Mouse (Mus musculus): ENCODE data around the gene Mrpl14.

Mrpl14 gene

DNA sequence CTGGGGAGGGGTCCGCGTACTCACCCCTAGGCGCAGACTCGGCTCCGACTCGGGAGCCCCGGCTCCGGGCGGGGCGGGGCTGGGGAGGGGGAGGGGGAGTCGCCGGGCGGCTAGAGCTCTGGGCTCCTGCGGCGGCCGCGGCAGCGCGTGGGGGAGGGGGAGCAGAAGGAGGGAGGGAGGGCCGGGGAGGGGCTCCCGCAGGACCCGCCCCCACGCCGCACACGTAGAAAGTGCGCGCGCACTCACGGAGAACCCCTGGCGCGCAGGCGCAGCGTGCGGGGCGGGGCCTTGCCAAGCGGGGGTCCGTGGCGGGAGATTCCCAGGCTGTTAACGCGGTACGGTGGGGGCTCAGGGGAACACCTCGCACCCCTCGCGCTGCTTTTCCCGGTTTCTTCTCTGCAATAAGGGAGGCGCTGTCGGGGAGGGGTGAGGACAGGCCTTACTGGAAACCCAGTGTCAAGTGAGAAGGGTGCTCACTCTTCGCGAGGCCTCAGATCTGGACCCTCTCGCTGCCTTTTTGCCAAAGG lies at the start of gene Mrpl14:
Mrpl14 (plus strand) TSS at position 230 of the 527 bp plus-strand sequence.
- in situ Hi-C loops (cut with MboI, MseI), result no loop called here

DNA sequence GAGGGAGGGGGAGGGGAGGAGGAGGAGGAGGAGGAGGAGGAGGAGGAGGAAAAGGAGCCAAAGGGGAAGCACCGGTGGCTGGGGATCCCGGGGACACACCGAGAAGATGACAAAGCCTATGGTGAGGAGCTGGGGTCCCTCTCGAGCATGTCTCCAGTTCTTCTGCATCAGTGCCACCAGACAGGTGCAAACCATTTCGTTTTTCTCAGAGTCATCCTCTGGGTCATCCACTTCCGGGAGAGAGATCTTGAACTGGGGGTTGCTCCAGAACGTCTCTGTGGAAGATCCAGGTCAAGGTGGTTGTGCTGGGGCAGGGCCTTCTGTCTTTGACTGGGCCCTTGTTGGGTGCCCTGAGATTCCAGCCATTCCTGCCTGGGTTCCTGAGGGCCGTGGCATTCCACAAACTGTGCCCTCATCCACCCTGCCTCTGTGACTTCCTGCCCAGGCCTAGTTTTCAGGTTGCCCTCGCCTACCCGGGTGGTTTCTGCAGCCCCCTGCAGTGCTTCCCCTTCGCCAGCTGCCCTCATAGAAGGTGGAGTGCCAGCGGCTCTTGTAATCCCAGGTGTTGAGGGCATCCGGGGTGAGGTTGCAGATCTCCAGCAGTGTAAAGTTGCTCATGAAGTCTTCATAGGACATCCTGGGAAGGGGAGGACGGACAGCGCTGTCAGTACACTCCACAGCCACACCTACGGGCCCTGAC lies 47.4 kb upstream of the Mrpl14 start:
- in situ Hi-C loops (cut with MboI, MseI), result loop anchor here (5.0 kb wide), 1 partner anchor 46 kb away; no protein-coding TSS in a partner anchor

GRCm38 (mm10) chr17:45641981-45642380 lies 44.1 kb upstream of the Mrpl14 start:
- in situ Hi-C loops (cut with MboI, MseI), result no loop called here

GRCm38 (mm10) chr17:45642701-45643100 lies 43.4 kb upstream of the Mrpl14 start:
- in situ Hi-C loops (cut with MboI, MseI), result no loop called here

DNA sequence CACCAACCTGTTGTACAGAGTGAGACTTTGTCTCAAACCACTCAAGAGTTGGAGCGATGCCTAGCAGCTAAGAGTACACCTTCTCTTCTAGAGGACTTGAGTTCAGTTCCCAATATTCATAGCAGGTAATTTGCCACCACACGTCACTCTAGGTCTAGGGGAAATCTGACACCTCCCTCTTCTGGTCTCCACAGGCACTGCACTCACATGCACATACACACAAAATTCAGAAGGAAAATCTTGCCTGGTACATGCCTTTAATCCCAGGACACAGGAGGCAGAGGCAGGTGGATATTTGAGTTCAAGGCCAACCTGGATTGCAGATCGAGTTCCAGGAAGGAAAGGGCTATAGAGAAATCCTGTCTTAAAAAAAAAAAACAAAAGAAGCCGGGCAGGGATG lies 41.9 kb upstream of the Mrpl14 start:
- in situ Hi-C loops (cut with MboI, MseI), result no loop called here

- in situ Hi-C loops (cut with MboI, MseI), result no loop called here
Observed at GRCm38 (mm10) chr17:45653233-45653632, 32.9 kb upstream of the Mrpl14 start.

GRCm38 (mm10) chr17:45655820-45656219 lies 30.3 kb upstream of the Mrpl14 start:
- in situ Hi-C loops (cut with MboI, MseI), result no loop called here

DNA sequence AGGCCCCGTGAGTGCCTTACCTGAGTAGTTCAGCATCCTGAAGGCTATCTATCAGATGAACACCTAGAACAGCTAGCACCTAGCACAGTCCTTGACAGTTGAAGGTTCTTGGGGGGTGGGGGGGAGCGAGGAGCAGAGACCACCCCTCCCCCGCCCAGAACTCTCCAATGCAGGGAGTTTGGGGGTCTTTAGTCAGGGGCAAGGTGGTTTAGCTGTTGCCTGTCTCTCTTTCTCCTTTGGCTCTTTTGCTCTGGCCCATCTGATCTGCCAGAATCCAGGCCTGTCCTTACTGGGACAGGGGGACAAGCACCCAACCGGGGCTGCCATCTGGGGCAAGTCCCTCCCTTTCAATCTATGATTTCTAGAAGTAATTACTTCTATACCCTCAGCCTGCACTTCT lies 26.9 kb upstream of the Mrpl14 start, which contains the start of gene Capn11:
Capn11 (minus strand) TSS at position 101 of the 400 bp plus-strand sequence.
- in situ Hi-C loops (cut with MboI, MseI), result no loop called here

GRCm38 (mm10) chr17:45663106-45663919 lies 22.8 kb upstream of the Mrpl14 start:
- in situ Hi-C loops (cut with MboI, MseI), result no loop called here

- in situ Hi-C loops (cut with MboI, MseI), result no loop called here
Observed at GRCm38 (mm10) chr17:45664608-45665007, 21.5 kb upstream of the Mrpl14 start.

DNA sequence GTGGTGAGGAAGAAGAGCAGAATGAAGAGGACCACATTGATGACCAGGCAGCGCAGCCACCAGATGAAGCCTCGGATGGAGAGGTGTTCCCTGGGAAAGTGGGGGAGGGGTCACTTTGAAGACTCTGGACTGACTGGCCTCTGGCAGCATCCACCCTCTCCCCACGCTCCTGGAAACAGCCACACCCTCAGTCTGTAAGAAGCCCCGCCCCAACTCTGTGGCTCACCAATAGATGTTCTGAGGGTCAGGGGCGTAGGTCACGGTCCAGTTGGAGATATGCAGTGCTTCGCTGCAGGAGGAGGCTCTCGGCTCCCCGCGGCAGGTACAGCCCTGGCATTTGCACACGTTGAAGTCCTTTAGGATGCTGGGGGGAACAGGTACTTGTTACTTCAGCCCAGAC lies 20.0 kb upstream of the Mrpl14 start:
- in situ Hi-C loops (cut with MboI, MseI), result no loop called here

- in situ Hi-C loops (cut with MboI, MseI), result no loop called here
Observed at GRCm38 (mm10) chr17:45667481-45667880, 18.6 kb upstream of the Mrpl14 start.

DNA sequence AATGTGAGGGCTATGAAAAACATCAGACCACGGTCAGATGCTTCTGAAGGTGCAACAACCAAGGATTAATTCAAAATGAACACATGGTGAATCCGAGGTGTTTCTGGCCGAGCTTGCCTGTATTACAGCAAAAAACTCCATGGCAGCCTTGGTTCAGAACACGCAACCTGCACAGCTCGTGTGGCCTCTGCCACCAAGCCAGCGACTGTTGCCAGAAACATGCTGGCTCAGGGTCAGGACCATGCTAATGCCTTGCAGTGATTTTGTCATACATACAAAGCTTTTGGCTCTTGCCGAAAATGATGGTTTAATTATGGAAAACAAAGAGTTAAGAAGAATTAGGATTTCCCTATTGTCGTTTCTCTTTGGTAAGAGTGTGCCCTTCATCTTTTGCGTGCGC lies 18.1 kb upstream of the Mrpl14 start:
- in situ Hi-C loops (cut with MboI, MseI), result no loop called here

DNA sequence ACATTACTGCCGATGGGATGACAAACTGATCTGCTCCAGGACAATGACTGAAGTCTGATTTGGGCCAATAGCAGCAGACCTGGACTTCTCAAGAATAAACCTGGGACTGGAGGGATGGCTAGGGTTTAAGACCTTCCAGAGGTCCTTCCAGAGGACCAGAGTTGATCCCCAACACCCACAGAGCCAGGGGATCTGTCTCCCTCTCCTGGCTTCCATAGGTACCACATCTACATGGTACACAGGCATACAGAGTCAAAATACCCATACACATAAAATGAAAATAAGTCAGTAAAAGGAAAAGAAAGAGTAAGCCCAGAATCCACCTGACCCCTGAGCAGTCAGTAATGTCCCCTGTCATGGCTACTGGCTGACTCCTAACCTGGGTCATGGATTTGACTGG lies 14.3 kb upstream of the Mrpl14 start:
- in situ Hi-C loops (cut with MboI, MseI), result loop anchor here (5.0 kb wide), 1 partner anchor 50 kb away; no protein-coding TSS in a partner anchor

DNA sequence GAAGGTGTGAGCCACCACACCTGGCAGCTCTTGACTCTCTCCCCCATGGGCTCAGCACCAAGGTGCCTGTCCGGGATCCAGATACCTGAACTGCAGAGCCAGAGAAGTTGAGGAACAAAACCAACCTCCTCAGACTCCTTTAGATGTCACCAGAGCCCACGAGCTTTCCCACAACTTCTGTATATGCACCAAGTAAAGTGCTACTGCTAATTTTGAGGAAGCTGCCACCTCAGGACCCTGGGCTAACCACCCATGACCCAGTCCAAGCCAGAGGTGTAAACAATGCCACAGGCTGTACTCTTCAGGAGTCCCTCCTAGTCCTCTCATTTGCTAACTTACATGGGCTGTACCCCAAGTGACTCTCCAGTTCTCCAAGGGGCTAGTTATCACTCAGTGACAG lies 13.5 kb upstream of the Mrpl14 start:
- in situ Hi-C loops (cut with MboI, MseI), result loop anchor here (5.0 kb wide), 1 partner anchor 50 kb away; no protein-coding TSS in a partner anchor

- in situ Hi-C loops (cut with MboI, MseI), result no loop called here
Observed at GRCm38 (mm10) chr17:45678106-45678505, 8.0 kb upstream of the Mrpl14 start.

- in situ Hi-C loops (cut with MboI, MseI), result no loop called here
Observed at GRCm38 (mm10) chr17:45680391-45680980, 5.6 kb upstream of the Mrpl14 start.

GRCm38 (mm10) chr17:45681588-45681987 lies 4.5 kb upstream of the Mrpl14 start:
- in situ Hi-C loops (cut with MboI, MseI), result no loop called here

GRCm38 (mm10) chr17:45682843-45683242 lies 3.3 kb upstream of the Mrpl14 start:
- in situ Hi-C loops (cut with MboI, MseI), result no loop called here

- in situ Hi-C loops (cut with MboI, MseI), result no loop called here
Observed at GRCm38 (mm10) chr17:45684667-45685131, 1.4 kb upstream of the Mrpl14 start.

DNA sequence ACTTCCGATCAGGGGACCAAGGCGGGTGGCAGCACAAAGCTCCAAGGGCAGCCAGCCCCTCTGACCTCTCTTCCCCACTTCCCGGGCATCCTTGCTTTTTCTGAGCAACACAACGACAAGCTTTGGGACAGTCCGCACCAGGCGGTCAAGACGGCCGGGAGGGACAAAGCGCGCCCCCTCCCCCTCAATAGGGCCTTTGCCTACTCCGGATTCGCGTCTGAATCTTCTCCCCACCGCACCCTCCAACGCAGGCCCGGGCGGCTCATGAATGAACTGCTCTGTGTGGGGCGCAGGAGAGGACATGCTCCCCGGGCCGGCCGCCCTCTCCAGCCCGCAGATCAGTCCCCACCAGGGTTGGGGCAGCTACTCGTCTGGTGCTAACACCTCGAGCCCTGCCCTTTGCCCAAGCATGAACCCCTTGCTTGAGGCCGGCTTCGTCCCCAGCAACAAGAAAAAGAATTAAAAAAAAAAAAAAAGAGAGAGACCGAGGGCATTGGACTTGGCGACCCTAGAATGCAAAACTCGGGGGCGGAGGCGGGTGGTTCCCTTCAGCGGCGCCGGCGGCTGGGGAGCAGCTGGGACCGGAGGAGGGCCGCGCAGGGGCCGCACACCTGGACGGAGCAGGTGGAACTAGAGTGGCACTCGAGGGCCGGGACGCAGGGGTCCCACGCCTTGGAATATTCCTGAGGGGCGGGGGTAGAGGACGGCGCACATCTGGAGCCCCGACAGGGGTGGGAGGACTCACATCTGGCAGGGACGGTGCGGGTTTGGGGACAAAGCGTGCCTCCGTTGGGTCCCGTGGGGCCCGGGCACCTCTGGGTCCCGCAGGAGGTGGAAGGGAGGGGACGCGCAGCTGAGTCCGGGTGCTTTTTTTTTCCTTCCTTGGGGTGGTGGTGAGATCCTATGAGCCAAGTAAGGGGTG lies 690 bp upstream of the Mrpl14 start:
- in situ Hi-C loops (cut with MboI, MseI), result no loop called here

Data from T-helper 1 cell (primary cell).